Mouse (Mus musculus) neural tube, embryonic 13.5 days (tissue): ENCODE measurements at regions not wholly inside any gene's neighbourhood (a gene's known extent, or its start where the extent isn't known, plus 50 kb on each side); places are given as distances from the start of the nearest gene placed in this dataset.
A peak's percentile ranks its signal among the peaks of the same experiment; 100 is the strongest.

Experiments used
- ATAC-seq: fragments of 200-750 bp; cut with Nextera tagmentation; 2 replicates; pipeline ENCODE4 v1.8.0; 2017; ENCODE audit warnings: low read depth, mild to moderate bottlenecking, moderate TSS enrichment, moderate library complexity
- H3K27ac ChIP-seq: fragments of 300-500 bp; sonication (generic); replicated peaks from 2 replicates; pipeline ENCODE4 v1.5.1; 2015; ENCODE audit warnings: moderate library complexity, mild to moderate bottlenecking, inconsistent platforms
- H3K27me3 ChIP-seq: fragments of 300-500 bp; sonication (generic); 2 replicates; pipeline ENCODE4 v1.6.1; 2015; ENCODE audit warnings: mild to moderate bottlenecking, inconsistent platforms
- H3K36me3 ChIP-seq: fragments of 300-500 bp; sonication (generic); 2 replicates; pipeline ENCODE4 v1.6.1; 2015; ENCODE audit warnings: mild to moderate bottlenecking, inconsistent platforms
- H3K4me1 ChIP-seq: fragments of 300-500 bp; sonication (generic); replicated peaks from 2 replicates; pipeline ENCODE4 v1.6.1; 2015; ENCODE audit warnings: inconsistent platforms
- H3K4me2 ChIP-seq: fragments of 300-500 bp; sonication (generic); 2 replicates; pipeline ENCODE4 v1.6.1; 2015; ENCODE audit warnings: inconsistent platforms, mild to moderate bottlenecking, moderate library complexity
- H3K4me3 ChIP-seq: fragments of 300-500 bp; sonication (generic); 2 replicates; pipeline ENCODE4 v1.5.1; 2015; ENCODE audit warnings: mild to moderate bottlenecking, inconsistent platforms
- H3K9ac ChIP-seq: fragments of 300-500 bp; sonication (generic); 2 replicates; pipeline ENCODE4 v1.6.1; 2015; ENCODE audit warnings: moderate library complexity, mild to moderate bottlenecking, inconsistent platforms
- H3K9me3 ChIP-seq: fragments of 300-500 bp; sonication (generic); 2 replicates; pipeline ENCODE4 v1.6.1; 2016; ENCODE audit warnings: inconsistent platforms
- WGBS: fragments of 180-500 bp; shearing (Covaris S2); methylation state at CpG from one replicate; pipeline ENCODE4 v1.1.7; 2015; 5-methylcytosine and 5-hydroxymethylcytosine counted together

DNA sequence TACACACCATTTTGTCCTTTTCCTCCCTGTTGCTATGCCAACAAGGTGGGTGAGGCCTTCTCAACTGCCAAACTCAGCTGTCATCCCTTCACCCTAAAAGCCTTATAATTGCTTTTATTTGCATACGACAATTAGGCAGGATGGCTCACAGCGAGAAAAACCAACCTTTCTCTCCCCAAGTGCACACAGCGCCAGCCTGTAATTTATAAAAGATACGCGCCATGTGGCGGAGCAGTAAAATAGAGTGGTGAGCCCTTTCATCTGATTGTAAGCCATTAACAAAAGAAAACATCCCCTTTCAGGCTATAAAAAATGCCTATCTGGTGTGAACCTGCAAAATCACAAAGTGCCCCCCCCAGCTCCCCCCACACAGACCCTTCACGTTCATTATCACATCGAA is 262.0 kb downstream of the Nr2f2 start:
- ATAC-seq: peak; percentile 86
- Histone ChIP-seq H3K4me2 (peak overlapping the region; percentile 19; the same call in 1 of the 2 replicates), H3K9ac (no peak overlapping the region), H3K4me1 (peaks cover 21% of the 10 kb centered on the region), H3K36me3 (no peaks in the 10 kb centered on the region), H3K4me3 (no peak overlapping the region), H3K27ac (peak overlapping the region; percentile 79), H3K27me3 (peaks cover 41% of the 10 kb centered on the region), H3K9me3 (no peaks in the 10 kb centered on the region)
- 3% methylated on average over 8 of the region's 8 CpGs for WGBS

DNA sequence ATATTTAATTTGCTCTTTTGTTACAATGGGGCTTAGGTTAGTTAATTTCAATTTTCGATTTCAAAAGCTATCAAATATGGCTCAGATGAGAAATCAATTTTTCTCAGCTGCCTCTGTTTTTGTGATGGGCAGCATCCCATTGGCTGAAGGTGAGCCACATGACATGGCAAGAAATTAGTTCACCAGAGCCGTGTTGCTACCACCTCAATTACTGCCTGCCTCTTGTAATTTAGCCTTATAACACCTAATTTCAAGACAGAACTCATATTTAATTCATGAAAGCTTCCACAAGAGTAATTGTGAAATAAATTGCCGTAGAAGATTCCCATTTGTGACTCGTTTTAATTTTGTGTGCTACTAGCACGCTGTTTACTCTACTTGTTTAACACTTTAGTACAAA is 262.9 kb downstream of the Nr2f2 start:
- WGBS: 33% methylated on average over 5 of the region's 5 CpGs

DNA sequence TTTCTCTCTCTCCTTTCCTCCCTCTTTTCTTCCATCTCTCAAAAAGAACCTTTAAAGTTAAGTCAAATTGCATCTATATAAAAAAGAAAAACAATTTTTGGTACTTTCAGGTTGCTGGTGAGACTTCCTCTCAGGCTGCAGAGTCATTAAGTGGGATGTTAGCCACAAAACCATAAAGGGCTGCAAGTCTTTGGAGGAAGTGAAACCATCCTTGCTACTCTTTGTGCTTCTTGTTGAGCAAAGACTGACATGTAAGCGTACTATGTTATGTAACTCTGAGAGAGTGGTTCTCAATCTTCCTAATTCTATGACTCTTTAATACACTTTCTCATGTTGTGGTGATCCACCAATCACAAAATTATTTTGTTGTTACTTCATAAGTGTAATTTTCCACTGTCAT is 267.5 kb downstream of the Nr2f2 start:
- no peak for ATAC-seq

More for the DNA sequence above, 262.9 kb downstream of the Nr2f2 start:
- Histone ChIP-seq H3K27ac (peak overlapping the region; percentile 53), H3K9ac (no peak overlapping the region), H3K27me3 (peaks cover 41% of the 10 kb centered on the region), H3K36me3 (no peaks in the 10 kb centered on the region), H3K4me2 (peak overlapping the region; percentile 17; the same call in 1 of the 2 replicates), H3K4me1 (peaks cover 18% of the 10 kb centered on the region), H3K9me3 (no peaks in the 10 kb centered on the region), H3K4me3 (no peak overlapping the region)
- ATAC-seq: peak; percentile 80

DNA sequence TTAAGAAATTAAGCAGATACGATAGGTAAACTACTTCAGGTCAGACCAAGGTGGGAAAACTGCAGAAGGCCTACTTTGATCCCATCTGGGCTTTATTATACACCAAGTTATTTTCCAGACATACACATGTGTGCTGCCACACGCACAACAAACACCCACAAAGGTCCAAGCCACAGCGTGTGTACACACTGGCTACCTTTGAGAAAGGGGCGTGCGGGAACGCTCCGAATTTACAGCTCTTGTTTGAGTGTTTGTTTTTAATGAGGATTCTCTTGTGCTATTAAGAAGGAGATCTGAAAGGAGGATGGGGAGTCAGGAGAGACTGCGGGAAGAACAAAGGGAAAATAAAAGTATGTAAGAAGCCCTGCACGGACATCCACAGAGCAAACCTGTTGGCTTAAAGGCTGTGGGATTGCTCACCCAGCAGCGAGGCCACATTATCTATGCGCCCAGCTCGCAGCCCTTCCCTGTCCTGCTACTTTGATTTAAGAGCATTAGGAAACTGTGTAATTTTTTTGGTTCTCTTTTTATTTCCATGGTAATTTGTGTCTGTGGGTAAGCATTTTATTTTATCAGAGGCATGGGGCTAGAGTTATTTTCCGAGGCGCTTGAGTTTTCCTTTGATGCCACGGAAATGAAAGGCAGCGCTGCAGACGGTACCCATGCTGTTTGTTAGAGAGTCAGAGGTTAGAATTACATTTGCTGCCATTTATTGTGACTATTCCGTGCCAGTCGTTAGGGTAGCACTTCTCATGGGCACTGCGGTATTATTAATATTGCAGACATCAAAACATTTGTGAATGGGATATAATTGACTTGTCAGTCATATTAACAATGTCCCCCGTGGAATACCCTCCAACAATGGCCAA is 272.4 kb downstream of the Nr2f2 start:
- Histone ChIP-seq H3K9me3 (peaks cover 6% of the 10 kb centered on the region; the same call in 1 of the 2 replicates), H3K27ac (peak overlapping the region; percentile 20; the same call in 1 of the 2 replicates), H3K4me1 (no peaks in the 10 kb centered on the region; the same call in 1 of the 2 replicates), H3K9ac (no peak overlapping the region), H3K27me3 (peaks cover 20% of the 10 kb centered on the region), H3K36me3 (no peaks in the 10 kb centered on the region), H3K4me3 (no peak overlapping the region), H3K4me2 (peak overlapping the region; percentile 36)
- no peak for ATAC-seq
- 46% methylated on average over 21 of the region's 21 CpGs for WGBS

More for the DNA sequence above, 267.5 kb downstream of the Nr2f2 start:
- H3K9me3 ChIP-seq: no peaks in the 10 kb centered on the region
- no peak overlapping the region for H3K4me3 ChIP-seq
- H3K4me2 ChIP-seq: no peak overlapping the region
- no peak overlapping the region for H3K27ac ChIP-seq
- H3K36me3 ChIP-seq: no peaks in the 10 kb centered on the region
- WGBS: 85% methylated on average over 1 of the region's 1 CpGs
- peaks cover 50% of the 10 kb centered on the region for H3K27me3 ChIP-seq
- no peak overlapping the region for H3K9ac ChIP-seq
- H3K4me1 ChIP-seq: peaks cover 7% of the 10 kb centered on the region

DNA sequence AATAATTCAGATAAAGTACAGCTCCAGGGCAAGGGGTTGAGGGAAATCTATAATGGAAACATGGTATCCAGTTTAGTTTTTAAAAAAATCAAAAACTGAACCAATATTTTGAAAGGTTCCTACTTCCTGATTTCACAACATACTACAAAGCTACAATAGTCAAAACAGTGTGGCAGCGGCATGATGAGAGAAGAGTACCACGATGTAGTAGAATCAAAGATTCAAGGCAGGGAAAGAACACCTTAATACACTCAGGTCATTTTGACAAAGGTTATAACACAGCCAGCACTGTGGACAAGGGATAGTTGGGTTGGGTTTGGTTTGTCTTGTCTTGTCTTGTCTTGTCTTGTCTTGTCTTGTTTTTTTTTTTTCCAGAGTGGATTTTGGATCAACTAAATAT is 274.4 kb downstream of the Nr2f2 start:
- no peak overlapping the region for H3K9ac ChIP-seq
- no peak overlapping the region for H3K27ac ChIP-seq
- no peak for ATAC-seq
- WGBS: 95% methylated on average over 2 of the region's 2 CpGs
- H3K4me3 ChIP-seq: no peak overlapping the region
- H3K4me1 ChIP-seq: no peaks in the 10 kb centered on the region; the same call in 1 of the 2 replicates
- H3K27me3 ChIP-seq: 0 out of 2 replicates have a peak, but pooled peaks cover 3% of the 10 kb centered on the region
- no peaks in the 10 kb centered on the region for H3K36me3 ChIP-seq
- H3K4me2 ChIP-seq: no peak overlapping the region
- peaks cover 6% of the 10 kb centered on the region; the same call in 1 of the 2 replicates for H3K9me3 ChIP-seq

DNA sequence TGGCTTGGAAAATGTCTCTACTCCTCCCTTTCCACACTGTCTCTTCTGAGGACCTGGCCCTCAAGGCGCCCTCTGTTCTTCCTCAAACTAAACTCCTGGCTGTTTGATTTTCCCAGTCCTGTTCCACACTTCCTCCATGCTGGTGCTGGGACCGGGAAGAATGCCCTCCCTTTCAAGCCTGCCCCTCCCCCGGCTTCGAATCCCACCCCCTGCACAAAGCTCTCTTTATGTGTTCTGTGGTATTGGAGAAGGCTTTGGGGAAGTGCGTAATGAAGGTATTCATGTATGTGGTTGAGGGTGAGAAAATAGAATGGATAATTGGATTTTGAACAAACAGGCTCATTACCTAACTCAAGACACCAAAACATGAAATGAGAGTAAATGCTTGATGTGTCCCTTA is 277.4 kb downstream of the Nr2f2 start:
- H3K27me3 ChIP-seq: no peaks in the 10 kb centered on the region
- 37% methylated on average over 5 of the region's 5 CpGs for WGBS
- peaks cover 6% of the 10 kb centered on the region; the same call in 1 of the 2 replicates for H3K9me3 ChIP-seq
- ATAC-seq: no peak
- H3K36me3 ChIP-seq: no peaks in the 10 kb centered on the region
- no peak overlapping the region for H3K4me2 ChIP-seq
- H3K9ac ChIP-seq: no peak overlapping the region
- H3K27ac ChIP-seq: no peak overlapping the region
- no peak overlapping the region for H3K4me3 ChIP-seq
- no peaks in the 10 kb centered on the region; the same call in 1 of the 2 replicates for H3K4me1 ChIP-seq

DNA sequence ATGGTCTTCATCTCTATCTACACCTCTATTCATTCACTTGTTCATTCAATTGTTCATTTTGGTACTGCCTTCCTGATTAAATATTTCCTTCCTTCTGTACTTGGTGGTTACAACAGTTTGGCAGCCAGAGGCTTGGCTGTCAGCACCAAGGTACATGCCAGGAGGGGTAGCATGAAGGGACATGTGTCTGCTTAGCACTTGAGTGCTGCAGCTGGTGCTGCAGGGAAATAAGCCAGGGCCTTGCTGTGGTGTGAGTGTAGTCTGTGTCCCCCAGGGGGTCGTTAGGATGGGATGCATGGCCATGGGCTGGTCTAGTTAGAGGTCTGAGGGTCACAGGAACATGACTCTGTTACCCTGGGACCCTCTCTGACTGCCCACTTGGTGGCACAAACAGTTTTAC is 296.9 kb downstream of the Nr2f2 start:
- no peak overlapping the region for H3K4me2 ChIP-seq
- ATAC-seq: no peak
- WGBS: 69% methylated on average over 1 of the region's 1 CpGs
- no peaks in the 10 kb centered on the region for H3K9me3 ChIP-seq
- no peaks in the 10 kb centered on the region for H3K27me3 ChIP-seq
- no peaks in the 10 kb centered on the region for H3K36me3 ChIP-seq
- H3K4me3 ChIP-seq: no peak overlapping the region
- no peak overlapping the region for H3K9ac ChIP-seq
- H3K27ac ChIP-seq: no peak overlapping the region
- peaks cover 26% of the 10 kb centered on the region for H3K4me1 ChIP-seq

DNA sequence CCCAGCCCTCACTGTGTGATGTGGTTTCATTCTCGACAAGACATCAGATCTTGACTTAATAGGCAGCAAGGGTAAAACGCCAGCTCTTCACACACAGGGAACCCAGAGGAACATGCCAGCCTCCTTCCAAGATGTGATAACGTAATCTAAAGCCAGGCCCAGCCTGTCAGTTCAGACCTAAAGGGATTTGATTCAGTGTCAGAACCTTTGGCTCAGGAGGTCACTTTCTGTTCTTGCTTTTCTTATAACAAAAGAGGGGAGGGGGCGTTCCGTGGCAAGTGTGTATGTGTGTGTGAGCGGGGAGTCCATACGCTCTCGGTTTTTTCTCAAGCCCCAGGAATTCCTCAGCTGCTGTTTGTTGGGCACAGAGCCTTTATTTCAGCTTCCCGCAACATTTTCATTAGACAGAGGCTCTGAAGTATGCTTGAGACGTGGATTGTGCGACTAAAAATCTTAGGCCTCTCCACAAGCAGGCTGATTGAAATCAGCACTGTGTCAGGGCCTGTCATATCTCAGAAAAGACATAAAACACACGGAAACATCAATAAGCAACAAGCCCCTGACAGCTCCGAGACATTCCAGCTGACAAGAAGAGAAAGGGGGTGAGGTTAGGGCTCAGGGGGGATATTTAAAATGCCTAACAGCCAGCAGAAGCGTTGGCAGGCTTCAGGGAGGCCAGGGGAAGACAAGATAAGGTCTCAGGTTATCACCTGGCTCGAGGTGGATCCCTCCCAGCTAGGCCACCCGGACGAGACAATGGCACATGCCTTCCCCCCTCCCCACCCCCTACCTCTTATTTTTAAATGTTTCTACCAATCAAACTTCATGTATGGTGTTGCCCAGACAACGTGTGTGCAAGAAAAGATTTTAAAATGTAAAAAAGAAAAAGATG is 298.5 kb downstream of the Nr2f2 start:
- Histone ChIP-seq H3K9ac (peak overlapping the region; percentile 52), H3K4me3 (no peak overlapping the region), H3K27ac (peak overlapping the region; percentile 69), H3K4me1 (peaks cover 26% of the 10 kb centered on the region), H3K36me3 (no peaks in the 10 kb centered on the region), H3K27me3 (no peaks in the 10 kb centered on the region), H3K9me3 (no peaks in the 10 kb centered on the region), H3K4me2 (peak overlapping the region; percentile 22)
- 19% methylated on average over 18 of the region's 18 CpGs for WGBS
- peak; percentile 25; the same call in 1 of the 2 replicates for ATAC-seq

DNA sequence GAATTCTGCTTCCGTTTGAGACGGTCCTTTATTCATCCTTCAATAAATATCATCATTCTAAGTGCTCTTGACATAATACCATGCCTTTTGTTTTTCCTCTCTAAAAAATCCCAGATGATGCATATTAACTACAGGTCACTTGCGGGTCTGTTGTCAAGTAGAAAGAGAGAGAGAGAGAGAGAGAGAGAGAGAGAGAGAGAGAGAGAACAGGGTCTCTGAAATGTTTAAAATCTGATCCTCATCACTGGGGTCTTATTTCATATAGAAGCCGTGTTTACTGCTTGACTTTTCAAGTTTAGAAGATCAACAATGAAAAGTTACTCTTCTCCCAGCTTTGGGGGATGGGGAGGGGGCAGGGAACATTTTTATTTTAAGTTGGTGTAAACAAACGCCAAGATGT is 299.5 kb downstream of the Nr2f2 start:
- H3K4me3 ChIP-seq: no peak overlapping the region
- WGBS: 73% methylated on average over 5 of the region's 5 CpGs
- no peaks in the 10 kb centered on the region for H3K9me3 ChIP-seq
- no peak for ATAC-seq
- H3K4me1 ChIP-seq: peaks cover 26% of the 10 kb centered on the region
- H3K4me2 ChIP-seq: no peak overlapping the region
- H3K27me3 ChIP-seq: no peaks in the 10 kb centered on the region
- H3K27ac ChIP-seq: no peak overlapping the region
- H3K9ac ChIP-seq: no peak overlapping the region
- H3K36me3 ChIP-seq: no peaks in the 10 kb centered on the region

DNA sequence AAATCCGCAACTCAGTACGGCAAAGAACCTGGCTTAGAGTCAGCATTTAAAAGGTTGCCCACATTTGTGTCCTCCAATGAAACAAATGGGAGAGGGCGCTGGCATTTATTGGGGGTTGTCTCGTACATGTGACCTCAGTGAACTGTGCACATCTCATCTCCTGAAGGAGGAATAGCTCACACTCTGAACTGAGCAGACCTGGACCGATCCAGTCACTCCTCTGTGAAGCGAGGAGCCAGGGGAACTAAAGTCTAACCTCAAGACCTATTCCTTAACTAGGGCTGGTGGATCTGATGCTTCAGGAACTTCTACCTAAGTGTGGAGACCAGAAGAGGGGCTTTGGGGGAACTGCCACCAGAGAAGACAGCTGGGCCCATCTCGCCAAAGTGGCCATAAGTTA is 300.1 kb downstream of the Nr2f2 start:
- no peak overlapping the region for H3K27ac ChIP-seq
- WGBS: 81% methylated on average over 7 of the region's 7 CpGs
- peaks cover 26% of the 10 kb centered on the region for H3K4me1 ChIP-seq
- no peaks in the 10 kb centered on the region for H3K27me3 ChIP-seq
- no peak overlapping the region for H3K4me2 ChIP-seq
- ATAC-seq: no peak
- no peak overlapping the region for H3K9ac ChIP-seq
- H3K9me3 ChIP-seq: no peaks in the 10 kb centered on the region
- H3K36me3 ChIP-seq: no peaks in the 10 kb centered on the region
- no peak overlapping the region for H3K4me3 ChIP-seq

DNA sequence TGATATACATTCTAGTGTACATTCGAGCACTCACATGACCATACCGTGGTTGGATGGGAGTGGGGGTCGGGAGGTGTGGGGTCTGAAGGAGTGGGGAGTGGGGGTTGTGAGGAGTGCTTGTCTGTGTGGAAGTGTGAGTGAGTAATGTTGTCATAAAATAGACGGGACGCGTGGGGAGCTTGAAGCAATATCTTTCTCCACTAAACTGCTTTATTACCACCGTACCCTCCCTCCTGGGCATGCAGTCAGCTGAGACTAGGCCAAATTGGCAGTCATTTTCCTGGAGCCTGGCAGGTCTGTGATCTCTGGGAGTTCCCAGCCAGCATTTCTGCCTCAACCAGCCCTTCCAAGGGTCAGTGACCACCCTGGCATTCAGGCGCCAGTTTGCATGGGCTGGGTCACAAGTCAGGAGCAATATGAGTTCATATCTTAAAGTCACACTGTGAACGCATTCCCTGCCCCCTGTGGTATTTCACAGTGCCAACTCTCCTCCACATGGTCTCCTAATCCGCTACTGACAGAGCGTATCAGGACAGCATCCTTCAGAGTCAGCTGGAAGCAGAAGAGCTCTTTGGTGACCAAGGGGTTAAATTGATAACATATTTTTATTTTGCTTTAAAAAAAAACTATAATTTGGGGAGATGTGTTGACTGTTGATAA is 300.9 kb downstream of the Nr2f2 start:
- Histone ChIP-seq H3K4me1 (peaks cover 26% of the 10 kb centered on the region), H3K9me3 (no peaks in the 10 kb centered on the region), H3K27ac (peak overlapping the region; percentile 61), H3K27me3 (no peaks in the 10 kb centered on the region), H3K9ac (no peak overlapping the region), H3K4me2 (no peak overlapping the region), H3K36me3 (no peaks in the 10 kb centered on the region), H3K4me3 (no peak overlapping the region)
- WGBS: 29% methylated on average over 11 of the region's 11 CpGs
- ATAC-seq: peak; percentile 74
